Mouse (Mus musculus): ENCODE results near the gene Atrx. TPM values are rescaled to one million over a fixed set of nuclear protein-coding genes. Genes with fewer than 3 reads are reported as not detected.

Atrx gene
- total RNA-seq, 1 experiment from 2014 or later: 148 TPM

- DNase-seq: peak; percentile 1
Measured at GRCm38 (mm10) chrX:105767177-105767764, 161.9 kb downstream of the Atrx start.

GRCm38 (mm10) chrX:105766013-105766412 is 163.2 kb downstream of the Atrx start:
- no peak for DNase-seq

- peak; percentile 1 for DNase-seq
Measured at GRCm38 (mm10) chrX:105765005-105765706, 164.0 kb downstream of the Atrx start.

GRCm38 (mm10) chrX:105764162-105765004 is 164.8 kb downstream of the Atrx start, which contains the start of gene Fgf16:
Gene Fgf16, plus strand, starts transcription at chrX:105764279.
- peak; percentile 3 for DNase-seq

GRCm38 (mm10) chrX:105763612-105764011 is 165.6 kb downstream of the Atrx start:
- peak; percentile 6 for DNase-seq

GRCm38 (mm10) chrX:105762847-105763527 is 166.2 kb downstream of the Atrx start:
- peak; percentile 15 for DNase-seq

Other genes with a start within 250 kb of the Atrx start
- not detected in 2 replicates for gene Fgf16, start 165.1 kb downstream of the Atrx start, total RNA-seq (2021)
- 43.5 and 50.5 TPM in 2 replicates for gene Magt1, start 82.5 kb upstream of the Atrx start, total RNA-seq (2021)
- 355 and 360 TPM in 2 replicates for gene Cox7b, start 86.3 kb upstream of the Atrx start, total RNA-seq (2021)
- gene Atp7a, start 97.9 kb upstream of the Atrx start, total RNA-seq (2021): 43.6 and 44.9 TPM in 2 replicates
- 1.1 and 1.3 TPM in 2 replicates for gene Tlr13, start 213.8 kb upstream of the Atrx start, total RNA-seq (2021)